Mouse (Mus musculus) megakaryocyte, embryonic 14.5 days (primary cell): ENCODE data around the gene Men1. TPM values are rescaled to one million over a fixed set of nuclear protein-coding genes. Genes with fewer than 3 reads are reported as not detected.
"Not testable (repeated sequence)": the region's sequence is repeated elsewhere in the genome, so short reads cannot be mapped to it uniquely, and the experiment has no call there.

ENCODE experiments used
- H3K27me3 ChIP-seq: replicated peaks from 2 replicates; pipeline ENCODE3; 2012; ENCODE audit warnings: inconsistent platforms
- H3K36me3 ChIP-seq: replicated peaks from 2 replicates; pipeline ENCODE3; 2012; ENCODE audit warnings: low read length, inconsistent platforms, mixed read lengths
- H3K4me1 ChIP-seq: 2 replicates; pipeline ENCODE4 v1.6.1; 2012; ENCODE audit warnings: inconsistent platforms
- H3K4me3 ChIP-seq: replicated peaks from 2 replicates; pipeline ENCODE3; 2012; ENCODE audit warnings: moderate library complexity, mild to moderate bottlenecking, inconsistent platforms
- H3K9me3 ChIP-seq: 2 replicates; pipeline ENCODE4 v1.6.1; 2012; ENCODE audit warnings: inconsistent platforms
- FLI1 ChIP-seq: IDR thresholded peaks from 2 replicates; pipeline ENCODE4 v1.6.1; 2012; ENCODE audit warnings: low read length, inconsistent platforms, mixed read lengths
- GATA1 ChIP-seq: IDR thresholded peaks from 3 replicates; pipeline ENCODE4 v1.6.1; 2012; ENCODE audit warnings: mixed read lengths, low read length, inconsistent platforms, borderline replicate concordance
- polyA plus RNA-seq: library from polyadenylated mRNA; stranded (reverse); fragments of >175 nt; gene quantifications from 2 replicates; pipeline ENCODE4 v1.2.3, GENCODE M21; 2012; ENCODE audit warnings: low replicate concordance; ENCODE audit not compliant: insufficient read depth

Men1 gene
- polyA plus RNA-seq: 70.2 and 174 TPM in 2 replicates

DNA sequence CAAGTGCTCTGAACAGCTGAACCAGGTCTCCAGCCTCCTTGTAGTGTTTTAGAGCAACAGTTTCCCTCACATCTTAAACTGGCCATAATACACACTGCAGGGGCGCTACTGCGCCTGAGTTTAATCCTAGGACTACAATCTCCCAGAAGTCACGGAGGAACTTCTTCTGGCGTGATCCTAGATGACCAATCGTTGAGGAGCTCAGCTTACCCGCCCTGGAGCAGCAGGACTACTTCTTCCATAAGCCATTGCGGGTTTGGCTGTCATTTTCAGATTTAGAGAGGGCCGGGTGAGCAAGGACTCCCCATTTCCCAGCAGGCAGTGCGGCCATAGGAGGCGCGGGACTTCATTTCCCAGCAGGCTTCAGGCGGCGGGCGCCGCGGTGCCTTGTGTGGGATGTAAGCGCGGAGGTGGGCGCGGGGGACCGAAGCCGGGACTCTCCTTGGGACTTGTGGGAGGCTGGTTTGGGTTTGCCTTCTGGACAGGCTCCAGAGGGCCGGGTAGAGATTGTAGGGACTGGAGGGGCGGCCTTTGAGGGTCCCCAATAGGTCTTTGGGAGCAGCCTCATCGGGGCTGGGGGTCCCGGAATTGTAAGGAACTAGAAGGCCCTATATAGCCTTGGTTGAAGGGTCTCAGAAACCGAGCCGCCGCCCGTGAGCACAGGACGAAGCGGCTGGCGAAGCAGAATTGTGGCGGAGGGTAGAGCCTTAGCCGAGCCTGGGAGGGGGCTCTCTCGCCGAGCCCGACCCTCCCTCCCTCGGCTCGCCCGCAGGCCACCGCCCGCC lies at the start of gene Men1:
TSS of gene Men1 (plus strand) at position 307 of the 785 bp plus-strand sequence.
- Histone ChIP-seq H3K4me1 (peaks cover 71% of the 10 kb centered on the region), H3K36me3 (peaks cover 37% of the 10 kb centered on the region), H3K27me3 (no peaks in the 10 kb centered on the region), H3K9me3 (no peaks in the 10 kb centered on the region), H3K4me3 (peak within 1 kb of the TSS; percentile 97)
- no peak for TF ChIP-seq GATA1
- TF ChIP-seq FLI1: no peak

DNA sequence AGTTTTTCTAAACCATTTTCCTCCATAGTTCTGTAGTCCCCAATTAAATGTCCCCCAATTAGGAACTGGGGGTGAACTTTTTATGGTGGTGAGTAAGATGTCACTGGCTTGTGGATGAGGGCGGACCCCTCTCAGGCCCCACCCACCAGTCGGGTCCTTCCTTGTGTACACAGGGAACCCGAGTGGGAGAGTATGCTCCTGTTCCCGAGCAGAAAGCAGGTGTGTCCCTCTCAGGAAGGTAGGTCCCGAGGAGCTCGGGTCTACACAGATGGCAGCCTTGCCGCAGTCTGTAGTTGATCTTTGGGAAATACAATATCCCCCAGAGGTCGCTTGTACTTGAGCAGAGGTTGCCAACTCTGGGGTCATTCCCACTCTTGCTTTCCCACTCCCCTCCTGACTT lies 49.6 kb upstream of the Men1 start:
- Histone ChIP-seq H3K9me3 (no peaks in the 10 kb centered on the region), H3K4me3 (peak overlapping the region; percentile 89), H3K4me1 (peaks cover 100% of the 10 kb centered on the region), H3K36me3 (peaks cover 99% of the 10 kb centered on the region), H3K27me3 (no peaks in the 10 kb centered on the region)
- TF ChIP-seq FLI1: no peak
- no peak for TF ChIP-seq GATA1

DNA sequence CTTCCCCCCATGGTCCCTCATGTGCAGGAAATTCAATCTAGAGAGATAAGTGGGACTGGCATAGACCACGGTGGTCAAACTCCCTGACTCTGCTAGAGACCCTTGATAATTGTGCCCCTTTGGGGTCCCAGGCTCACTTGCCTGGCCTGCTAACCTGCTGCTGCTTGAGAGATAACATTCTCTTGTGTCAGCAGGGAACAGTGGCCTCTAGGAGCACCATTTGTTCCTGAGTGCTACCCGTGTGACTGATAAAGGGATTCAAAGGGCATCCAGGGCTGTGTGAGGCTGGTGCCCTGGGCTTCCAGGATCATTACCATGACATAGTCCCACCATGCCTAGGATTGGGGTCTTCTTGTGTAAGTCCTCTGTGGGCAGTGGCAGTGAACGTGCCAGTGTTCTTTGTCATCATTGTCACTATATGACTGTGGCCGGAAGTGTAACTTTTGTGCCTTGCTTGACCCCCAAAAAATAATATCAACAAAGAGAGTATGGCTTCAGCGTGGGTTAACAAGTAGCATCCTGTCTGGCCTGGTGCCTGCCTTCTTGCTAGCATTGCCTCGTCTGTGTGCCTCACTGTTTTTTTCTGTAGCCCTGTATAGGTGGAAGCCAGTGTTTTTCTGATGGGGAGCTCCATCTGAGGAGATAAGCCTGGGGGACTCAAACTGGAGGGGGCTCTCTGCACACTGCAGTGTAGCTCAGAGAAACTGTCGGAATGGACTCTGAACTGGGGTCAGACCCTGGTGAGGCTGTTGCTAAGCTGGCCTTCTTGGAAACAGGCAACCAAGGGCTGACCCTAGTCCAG lies 48.9 kb upstream of the Men1 start:
- no peaks in the 10 kb centered on the region for H3K27me3 ChIP-seq
- H3K36me3 ChIP-seq: peaks cover 96% of the 10 kb centered on the region
- TF ChIP-seq GATA1 (no peak), FLI1 (no peak)
- H3K4me3 ChIP-seq: peak overlapping the region; percentile 89
- H3K4me1 ChIP-seq: peaks cover 100% of the 10 kb centered on the region
- H3K9me3 ChIP-seq: no peaks in the 10 kb centered on the region

DNA sequence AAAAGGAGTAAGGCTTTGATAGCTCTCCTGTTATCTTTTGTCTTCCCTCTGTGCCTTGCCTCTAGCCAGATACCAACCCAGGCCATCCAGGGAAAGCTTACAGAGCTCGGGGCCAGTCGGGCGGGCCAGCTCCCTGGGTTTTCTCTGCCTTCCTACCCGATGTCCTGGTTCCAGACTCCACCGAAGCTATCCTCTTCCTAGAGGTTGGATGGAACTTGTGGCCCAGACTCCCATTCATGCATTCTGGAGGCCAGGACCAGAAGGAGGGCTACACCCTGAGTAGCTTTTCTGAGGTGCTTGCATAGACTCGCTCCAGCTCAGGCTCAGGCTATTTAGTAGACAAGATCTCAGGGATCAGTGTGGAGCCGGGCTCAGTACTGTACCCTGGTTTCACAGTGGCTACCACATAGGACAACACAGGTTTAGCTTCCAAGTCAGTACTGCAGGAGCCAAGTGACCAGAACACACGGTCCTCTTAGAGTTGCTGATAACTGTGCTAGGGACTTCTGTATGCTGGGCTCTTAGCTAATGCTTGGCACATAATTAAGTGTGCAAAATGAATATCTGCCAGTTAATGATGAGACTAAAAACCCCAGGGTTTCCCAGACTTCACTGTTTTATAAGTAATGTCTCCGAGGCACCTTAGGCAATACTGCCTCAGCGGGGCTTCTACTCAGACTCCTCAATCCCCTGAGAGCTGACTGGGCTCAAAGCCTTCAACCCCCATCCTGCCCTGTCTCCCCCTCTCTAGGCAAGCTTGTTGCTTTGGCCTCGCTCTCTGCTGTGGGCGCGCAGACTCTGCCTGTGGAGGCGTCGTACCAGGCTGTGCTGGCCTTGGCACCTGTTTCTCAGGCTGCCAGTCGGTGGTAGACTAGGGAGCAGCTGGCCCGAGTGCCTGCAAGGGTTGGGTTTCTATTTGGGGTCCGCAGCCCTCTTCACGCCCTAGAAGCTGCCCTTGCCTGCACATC lies 48.1 kb upstream of the Men1 start:
- Histone ChIP-seq H3K36me3 (peaks cover 96% of the 10 kb centered on the region), H3K4me3 (peak overlapping the region; percentile 89), H3K27me3 (no peaks in the 10 kb centered on the region), H3K4me1 (peaks cover 100% of the 10 kb centered on the region), H3K9me3 (no peaks in the 10 kb centered on the region)
- TF ChIP-seq FLI1 (no peak), GATA1 (no peak)

DNA sequence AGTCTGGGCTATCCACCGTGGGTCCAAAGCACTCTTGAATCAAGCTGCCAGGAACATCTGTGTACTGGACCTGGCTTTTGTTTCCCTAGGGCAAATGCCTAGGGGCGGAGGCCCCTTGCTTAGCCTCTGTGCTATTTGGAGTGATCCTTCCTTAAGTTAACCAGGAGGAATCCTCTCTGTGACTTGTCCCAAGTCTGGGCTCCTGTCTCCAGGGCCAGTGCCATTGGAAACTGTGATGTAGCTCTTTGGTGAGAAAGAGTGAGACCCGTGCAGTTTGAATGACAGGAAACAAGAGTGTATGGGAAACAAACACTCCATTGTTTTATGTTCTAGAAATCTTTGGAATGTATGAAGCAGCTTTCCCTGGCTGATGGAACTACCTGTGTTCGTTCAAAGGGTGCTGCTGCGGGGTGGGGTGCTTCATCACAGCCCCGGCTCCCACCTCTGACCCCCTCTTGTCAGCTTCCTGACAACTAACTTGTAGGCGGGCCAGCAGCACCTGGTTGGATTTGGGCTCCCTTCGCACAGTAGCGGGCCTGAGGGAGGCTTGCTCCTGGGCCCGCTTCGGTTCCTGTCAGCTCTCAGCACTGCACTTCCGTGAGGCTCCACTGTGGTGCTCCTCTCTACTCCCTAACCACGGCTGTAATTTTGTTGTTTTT lies 46.4 kb upstream of the Men1 start:
- H3K4me1 ChIP-seq: peaks cover 100% of the 10 kb centered on the region
- TF ChIP-seq FLI1 (no peak), GATA1 (no peak)
- H3K9me3 ChIP-seq: no peaks in the 10 kb centered on the region
- H3K4me3 ChIP-seq: peak overlapping the region; percentile 80
- H3K36me3 ChIP-seq: peaks cover 95% of the 10 kb centered on the region
- H3K27me3 ChIP-seq: no peaks in the 10 kb centered on the region

DNA sequence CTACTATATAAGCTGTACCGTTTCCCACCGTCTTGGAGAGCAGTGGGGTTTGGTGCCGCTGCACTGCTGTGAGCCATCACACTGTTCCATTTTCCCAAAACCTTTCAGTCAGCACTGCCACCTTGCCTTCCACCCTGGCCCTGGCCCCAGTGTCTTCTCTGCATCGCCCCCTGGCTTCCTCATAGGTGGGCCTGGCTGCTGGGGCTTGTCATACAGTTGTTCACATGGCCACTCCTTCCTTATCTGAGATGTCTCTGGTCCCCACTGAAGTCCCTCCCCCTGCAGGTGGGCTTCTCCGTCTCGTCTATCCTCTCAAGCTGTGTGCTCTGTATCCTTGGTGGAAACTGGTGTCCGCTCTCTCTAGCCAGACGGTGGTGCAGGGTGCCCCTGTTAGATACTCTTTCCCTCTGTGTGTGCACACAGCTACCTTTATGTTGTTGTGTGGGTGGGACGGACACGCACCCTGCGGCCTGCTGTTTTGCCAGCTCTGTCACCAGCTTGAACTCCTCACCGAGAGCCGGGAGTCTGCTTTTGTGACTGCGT lies 45.0 kb upstream of the Men1 start:
- peaks cover 100% of the 10 kb centered on the region for H3K4me1 ChIP-seq
- no peak for TF ChIP-seq FLI1
- TF ChIP-seq GATA1: no peak
- H3K36me3 ChIP-seq: peaks cover 95% of the 10 kb centered on the region

DNA sequence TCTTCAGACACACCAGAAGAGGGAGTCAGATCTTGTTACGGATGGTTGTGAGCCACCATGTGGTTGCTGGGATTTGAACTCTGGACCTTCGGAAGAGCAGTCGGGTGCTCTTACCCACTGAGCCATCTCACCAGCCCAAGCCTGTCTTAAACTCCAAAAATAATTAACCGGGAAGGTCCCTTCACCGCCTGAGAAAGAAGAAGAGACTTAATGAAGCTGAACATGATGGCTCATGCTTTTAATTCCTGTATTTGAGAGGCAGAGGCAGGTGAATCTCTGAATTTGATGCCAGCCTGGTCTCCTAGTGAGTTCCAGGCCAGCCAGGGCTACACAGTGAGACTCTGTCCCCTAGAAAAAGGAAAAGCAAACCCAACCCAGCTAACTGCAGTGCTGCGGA lies 44.1 kb upstream of the Men1 start:
- H3K4me1 ChIP-seq: peaks cover 100% of the 10 kb centered on the region
- H3K9me3 ChIP-seq, H3K27me3 ChIP-seq: not testable (repeated sequence)
- peaks cover 95% of the 10 kb centered on the region for H3K36me3 ChIP-seq
- H3K4me3 ChIP-seq: peak overlapping the region; percentile 87

More for the DNA sequence above, 45.0 kb upstream of the Men1 start:
- Histone ChIP-seq H3K4me3 (peak overlapping the region; percentile 83), H3K9me3 (no peaks in the 10 kb centered on the region), H3K27me3 (no peaks in the 10 kb centered on the region)

DNA sequence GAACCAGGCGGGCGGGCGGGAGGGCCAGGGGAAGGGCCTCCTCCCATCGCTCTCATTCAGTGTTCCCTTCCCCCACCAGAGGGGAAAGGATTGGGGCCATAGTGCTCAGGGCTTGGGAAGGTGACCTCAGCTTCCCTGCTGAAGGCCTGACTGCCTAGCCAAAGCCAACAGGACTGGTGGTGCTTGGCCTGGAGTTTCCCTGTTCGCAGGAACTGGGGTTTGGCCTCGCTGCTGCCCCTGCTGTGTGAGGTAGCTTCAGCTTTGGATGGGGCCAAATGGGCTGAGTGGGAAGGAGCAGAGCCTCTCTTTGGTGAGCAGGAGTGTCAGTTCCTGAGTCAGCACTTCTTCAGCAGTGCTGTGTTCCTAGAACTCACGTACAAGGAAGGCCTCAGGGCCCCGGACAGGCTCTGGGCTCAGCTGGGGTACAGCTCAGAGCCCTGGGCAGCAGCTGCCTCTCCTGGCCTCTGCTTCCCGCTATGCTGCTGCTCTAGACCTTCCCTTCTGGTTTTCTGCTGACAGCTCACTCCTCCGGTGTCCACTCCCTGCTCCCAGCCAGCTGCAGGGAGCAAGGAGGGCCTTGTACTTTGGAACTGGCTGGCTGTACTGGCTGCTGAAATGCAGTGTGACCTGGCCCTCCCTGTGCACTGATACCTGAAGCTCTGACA lies 43.5 kb upstream of the Men1 start:
- Histone ChIP-seq H3K4me3 (peak overlapping the region; percentile 87), H3K36me3 (peaks cover 95% of the 10 kb centered on the region), H3K4me1 (peaks cover 100% of the 10 kb centered on the region)

More for the DNA sequence above, 43.5 kb upstream of the Men1 start:
- no peak for TF ChIP-seq FLI1
- no peak for TF ChIP-seq GATA1
- Histone ChIP-seq H3K9me3 (no peaks in the 10 kb centered on the region), H3K27me3 (no peaks in the 10 kb centered on the region)
